Mouse (Mus musculus) heart, embryonic 10.5 days (tissue): Measurements from ENCODE around the gene Map2. TPM values are rescaled to one million over a fixed set of nuclear protein-coding genes. Genes with fewer than 3 reads are reported as not detected.

Experiments used
- DNase-seq: peaks from one replicate; pipeline ENCODE4 v3.0.0-alpha.2; 2017; ENCODE audit warnings: low spot score
- H3K27ac ChIP-seq: fragments of 300-500 bp; sonication (generic); 2 replicates; pipeline ENCODE4 v1.5.1; 2016; ENCODE audit warnings: mild to moderate bottlenecking
- H3K27me3 ChIP-seq: fragments of 300-500 bp; sonication (generic); 2 replicates; pipeline ENCODE4 v1.6.1; 2016; ENCODE audit warnings: mild to moderate bottlenecking; ENCODE audit not compliant: poor library complexity, insufficient read depth, severe bottlenecking
- H3K36me3 ChIP-seq: fragments of 300-500 bp; sonication (generic); 2 replicates; pipeline ENCODE4 v1.6.1; 2016; ENCODE audit warnings: mild to moderate bottlenecking, moderate library complexity
- H3K4me1 ChIP-seq: fragments of 300-500 bp; sonication (generic); 2 replicates; pipeline ENCODE4 v1.6.1; 2016; ENCODE audit warnings: mild to moderate bottlenecking
- H3K4me3 ChIP-seq: fragments of 300-500 bp; sonication (generic); 2 replicates; pipeline ENCODE4 v1.5.1; 2016; ENCODE audit warnings: mild to moderate bottlenecking, moderate library complexity
- H3K9me3 ChIP-seq: fragments of 300-500 bp; sonication (generic); 2 replicates; pipeline ENCODE4 v1.6.1; 2016; ENCODE audit warnings: mild to moderate bottlenecking, moderate library complexity
- WGBS: fragments of 180-500 bp; shearing (Covaris S2); methylation state at CpG from one replicate; pipeline ENCODE4 v1.1.7; 2016; 5-methylcytosine and 5-hydroxymethylcytosine counted together
- polyA plus RNA-seq: library from polyadenylated mRNA; unstranded; fragments of >200 nt; fragmentation: Nextera tagmentation; extraction: Ambion mirVana; gene quantifications from 2 replicates; pipeline ENCODE4 v1.2.1, GENCODE M21; 2016

The Map2 gene
- polyA plus RNA-seq, 1 experiment from 2014 or later, result 5.1 TPM

GRCm38 (mm10) chr1:66221497-66221896 lies 46.4 kb downstream of the Map2 start:
- WGBS, result 75% methylated on average over 4 of the region's 4 CpGs
- Histone ChIP-seq H3K36me3 (no peaks in the 10 kb centered on the region), H3K9me3 (no peaks in the 10 kb centered on the region), H3K4me1 (no peaks in the 10 kb centered on the region), H3K27ac (no peak overlapping the region), H3K27me3 (no peaks in the 10 kb centered on the region), H3K4me3 (no peak overlapping the region)
- DNase-seq, result no peak

- WGBS, result 59% methylated on average over 1 of the region's 1 CpGs
- Histone ChIP-seq H3K4me3 (no peak overlapping the region), H3K27me3 (no peaks in the 10 kb centered on the region), H3K36me3 (no peaks in the 10 kb centered on the region), H3K4me1 (no peaks in the 10 kb centered on the region), H3K9me3 (no peaks in the 10 kb centered on the region), H3K27ac (no peak overlapping the region)
- DNase-seq, result no peak
Measured at GRCm38 (mm10) chr1:66223331-66223730, 48.3 kb downstream of the Map2 start.

- Histone ChIP-seq H3K9me3 (no peaks in the 10 kb centered on the region), H3K27ac (no peak overlapping the region), H3K36me3 (no peaks in the 10 kb centered on the region), H3K4me1 (no peaks in the 10 kb centered on the region), H3K4me3 (no peak overlapping the region), H3K27me3 (no peaks in the 10 kb centered on the region)
- DNase-seq, result no peak
- 73% methylated on average over 7 of the region's 7 CpGs for WGBS
Measured at GRCm38 (mm10) chr1:66226372-66227368, 51.6 kb downstream of the Map2 start.

- no peaks in the 10 kb centered on the region for H3K9me3 ChIP-seq
- no peaks in the 10 kb centered on the region for H3K36me3 ChIP-seq
- H3K27ac ChIP-seq, result no peak overlapping the region
- H3K27me3 ChIP-seq, result no peaks in the 10 kb centered on the region
- 75% methylated on average over 3 of the region's 3 CpGs for WGBS
- no peak overlapping the region for H3K4me3 ChIP-seq
- DNase-seq, result no peak
- no peaks in the 10 kb centered on the region for H3K4me1 ChIP-seq
Measured at GRCm38 (mm10) chr1:66228205-66228604, 53.1 kb downstream of the Map2 start.

- H3K4me1 ChIP-seq, result no peaks in the 10 kb centered on the region
- WGBS, result 88% methylated on average over 3 of the region's 3 CpGs
- H3K27ac ChIP-seq, result no peak overlapping the region
- H3K9me3 ChIP-seq, result no peaks in the 10 kb centered on the region
- no peak for DNase-seq
- H3K4me3 ChIP-seq, result no peak overlapping the region
- no peaks in the 10 kb centered on the region for H3K36me3 ChIP-seq
- no peaks in the 10 kb centered on the region for H3K27me3 ChIP-seq
Measured at GRCm38 (mm10) chr1:66230345-66230744, 55.3 kb downstream of the Map2 start.

GRCm38 (mm10) chr1:66231963-66232362 lies 56.9 kb downstream of the Map2 start:
- Histone ChIP-seq H3K36me3 (no peaks in the 10 kb centered on the region), H3K4me1 (no peaks in the 10 kb centered on the region), H3K9me3 (no peaks in the 10 kb centered on the region), H3K27me3 (no peaks in the 10 kb centered on the region), H3K4me3 (no peak overlapping the region), H3K27ac (no peak overlapping the region)
- DNase-seq, result no peak
- WGBS, result 85% methylated on average over 4 of the region's 4 CpGs

GRCm38 (mm10) chr1:66244910-66245309 lies 69.8 kb downstream of the Map2 start:
- Histone ChIP-seq H3K4me1 (no peaks in the 10 kb centered on the region), H3K36me3 (no peaks in the 10 kb centered on the region), H3K27me3 (no peaks in the 10 kb centered on the region), H3K27ac (no peak overlapping the region), H3K9me3 (no peaks in the 10 kb centered on the region), H3K4me3 (no peak overlapping the region)
- no peak for DNase-seq
- 79% methylated on average over 1 of the region's 1 CpGs for WGBS

GRCm38 (mm10) chr1:66251649-66252332 lies 76.7 kb downstream of the Map2 start:
- no peak for DNase-seq
- Histone ChIP-seq H3K27me3 (no peaks in the 10 kb centered on the region), H3K36me3 (no peaks in the 10 kb centered on the region), H3K4me3 (no peak overlapping the region), H3K4me1 (no peaks in the 10 kb centered on the region), H3K9me3 (no peaks in the 10 kb centered on the region), H3K27ac (no peak overlapping the region)
- 70% methylated on average over 4 of the region's 4 CpGs for WGBS

GRCm38 (mm10) chr1:66252333-66252724 lies 77.3 kb downstream of the Map2 start:
- H3K4me3 ChIP-seq, result no peak overlapping the region

GRCm38 (mm10) chr1:66263220-66263619 lies 88.1 kb downstream of the Map2 start:
- Histone ChIP-seq H3K9me3 (no peaks in the 10 kb centered on the region), H3K36me3 (no peaks in the 10 kb centered on the region), H3K4me1 (no peaks in the 10 kb centered on the region), H3K27me3 (no peaks in the 10 kb centered on the region), H3K4me3 (no peak overlapping the region), H3K27ac (no peak overlapping the region)
- 77% methylated on average over 3 of the region's 3 CpGs for WGBS
- no peak for DNase-seq

More at GRCm38 (mm10) chr1:66252333-66252724, 77.3 kb downstream of the Map2 start:
- Histone ChIP-seq H3K36me3 (no peaks in the 10 kb centered on the region), H3K27ac (no peak overlapping the region), H3K27me3 (no peaks in the 10 kb centered on the region), H3K9me3 (no peaks in the 10 kb centered on the region), H3K4me1 (no peaks in the 10 kb centered on the region)
- no peak for DNase-seq
- 85% methylated on average over 8 of the region's 8 CpGs for WGBS

GRCm38 (mm10) chr1:66266231-66266924 lies 91.3 kb downstream of the Map2 start:
- Histone ChIP-seq H3K4me1 (no peaks in the 10 kb centered on the region), H3K27ac (no peak overlapping the region), H3K27me3 (no peaks in the 10 kb centered on the region), H3K4me3 (no peak overlapping the region), H3K9me3 (no peaks in the 10 kb centered on the region), H3K36me3 (no peaks in the 10 kb centered on the region)
- no peak for DNase-seq
- 57% methylated on average over 4 of the region's 4 CpGs for WGBS

GRCm38 (mm10) chr1:66277663-66278062 lies 102.6 kb downstream of the Map2 start:
- Histone ChIP-seq H3K4me1 (no peaks in the 10 kb centered on the region), H3K27ac (no peak overlapping the region), H3K4me3 (no peak overlapping the region), H3K27me3 (no peaks in the 10 kb centered on the region), H3K36me3 (no peaks in the 10 kb centered on the region), H3K9me3 (no peaks in the 10 kb centered on the region)
- DNase-seq, result no peak
- WGBS, result 64% methylated on average over 5 of the region's 5 CpGs
